In the genomic region with DNA sequence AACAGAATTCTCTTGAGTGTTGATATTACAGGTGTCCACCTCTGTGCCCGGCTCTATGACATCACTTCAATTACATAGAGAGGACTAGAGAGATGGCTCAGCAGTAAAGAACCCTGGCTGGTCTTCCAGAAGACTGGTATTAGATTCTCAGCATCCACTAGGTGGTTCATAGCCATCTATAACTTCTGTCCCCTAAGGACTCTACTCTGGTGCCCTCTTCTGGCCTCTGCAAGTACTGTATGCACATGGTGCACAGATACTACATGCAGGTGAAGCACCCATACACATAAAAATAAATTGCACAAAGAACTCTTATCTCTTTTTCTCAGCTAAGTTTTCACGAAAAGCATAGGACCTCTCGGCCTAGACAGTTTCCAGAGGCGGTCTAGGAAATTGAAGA, we compare ENCODE assay signal across 7 mouse cellular contexts. TPM values are rescaled to one million over a fixed set of nuclear protein-coding genes. Genes with fewer than 3 reads are reported as not detected.
DNase-seq lines count a peak whose midpoint lies in the region; ATAC-seq and TF ChIP-seq lines count a peak whose summit lies in the region.

No protein-coding gene starts in this region.

- 0 out of 2 replicates have a peak, but pooled peaks cover 4% of the 10 kb centered on the region for H3K36me3 ChIP-seq in thymus, adult 2 months (ENCODE audit: control insufficient read depth, insufficient read depth, low read length)

- 95% methylated on average over 4 of the region's 4 CpGs for WGBS in thymus, adult 2 months

- peak; percentile 41 for ATAC-seq in inflammation-experienced regulatory T-cells, adult 6 months

- no peak for TF ChIP-seq POLR2A in thymus, adult 2 months (IDR thresholded peaks at IDR 0.05; ENCODE audit: control insufficient read depth, extremely low read depth, insufficient read depth, low read length, poor library complexity)

- H3K4me3 ChIP-seq in layer of hippocampus, adult 2 months, result no peak overlapping the region
- H3K4me3 ChIP-seq in thymus, adult 2 months (ENCODE audit: control insufficient read depth, insufficient read depth, low read length), result no peak overlapping the region

- H3K4me1 ChIP-seq in thymus, adult 2 months (replicated peaks; ENCODE audit: control insufficient read depth, insufficient read depth, low read length), result no peaks in the 10 kb centered on the region

- TF ChIP-seq CTCF in layer of hippocampus, adult 2 months (conservative IDR thresholded peaks at IDR 0.05), result peak; percentile 65
- no peak for TF ChIP-seq CTCF in thymus, adult 2 months (IDR thresholded peaks at IDR 0.05; ENCODE audit: borderline replicate concordance, control insufficient read depth, extremely low read depth, insufficient read depth, low read length, poor library complexity)

- no peaks in the 10 kb centered on the region for H3K27me3 ChIP-seq in thymus, adult 2 months (ENCODE audit: control insufficient read depth, insufficient read depth, low read length)

- DNase-seq in layer of hippocampus, adult 2 months (ENCODE audit: low spot score in 2 of 2), result no peak
- DNase-seq in layer of hippocampus, adult 9-10 months (ENCODE audit: low spot score), result no peak
- DNase-seq in ZHBTc4 (ENCODE audit: low read depth, low spot score), result peak; percentile 89
- DNase-seq in thymus, adult 2 months, result peak; percentile 55
- no peak for DNase-seq in gastrocnemius, postnatal 4 days (ENCODE audit: low spot score in 2 of 2)
- DNase-seq in neural tube, embryonic 10.5 days (ENCODE audit: extremely low spot score, low spot score), result no peak

- no peak overlapping the region for H3K27ac ChIP-seq in layer of hippocampus, adult 2 months
- H3K27ac ChIP-seq in thymus, adult 2 months (ENCODE audit: control insufficient read depth, insufficient read depth, low read length), result no peak overlapping the region

RNA-seq across cellular contexts. Expression of a gene that starts 14.5 kb away (rescaled TPM):
- 100 to 1,000 TPM; 173 to 183 TPM for total RNA-seq in layer of hippocampus, adult 2 months (2021)
- 10 to 100 TPM; 13.8 to 14.6 (median 14.2) TPM for polyA plus RNA-seq in inflammation-experienced regulatory T-cells, adult 6 months (2017; shearing (Covaris generic))
- 274 and 366 TPM in 2 replicates for polyA plus RNA-seq in thymus, adult 2 months (2012; rRNA removed)
- total RNA-seq in gastrocnemius, postnatal 4 days (2021), result 100 to 1,000 TPM; 149 TPM

Comparison
In these comparisons a context has a peak if more than half of its experiments do, and no peak if none do; other contexts are left out.
1. DNase-seq: peak in ZHBTc4 (single experiment) and thymus, adult 2 months (single experiment); none in layer of hippocampus, adult 2 months (0 of 2), layer of hippocampus, adult 9-10 months (single experiment), gastrocnemius, postnatal 4 days (0 of 2) and neural tube, embryonic 10.5 days (single experiment).